8 mouse cellular contexts compared by ENCODE assay signal in genomic region chr1:134454904-134455824, GRCm38 (mm10). TPM values are rescaled to one million over a fixed set of nuclear protein-coding genes. Genes with fewer than 3 reads are reported as not detected.
A peak's percentile ranks its signal among the peaks of the same experiment; 100 is the strongest.
DNase-seq lines count a peak whose midpoint lies in the region; ATAC-seq lines count a peak whose summit lies in the region.

Gene Klhl12, plus strand, starts transcription at chr1:134455531.

- peak; percentile 97 for DNase-seq in NIH3T3 (ENCODE audit: low read depth)
- DNase-seq in cerebellum, postnatal 10 days = peak; percentile 99
- DNase-seq in frontal cortex, postnatal 10 days (ENCODE audit: low spot score in 2 of 2) = peak; percentile 88 to 93
- DNase-seq in layer of hippocampus, postnatal 25 days (ENCODE audit: extremely low spot score in 1 of 2, low spot score in 1 of 2) = peak; percentile 97 to 98
- peak; percentile 95 for DNase-seq in lung, postnatal 25 days (ENCODE audit: low spot score)
- peak; percentile 89 for DNase-seq in retina, embryonic 14.5 days (ENCODE audit: low spot score)
- peak; percentile 99 for DNase-seq in thymus, postnatal 4 days

- H3K27ac ChIP-seq in hindbrain, embryonic 13.5 days = peak within 1 kb of the TSS; percentile 85

- peaks cover 6% of the 10 kb centered on the region for H3K27me3 ChIP-seq in hindbrain, embryonic 13.5 days

- peak within 1 kb of the TSS; percentile 94 for H3K4me3 ChIP-seq in hindbrain, embryonic 13.5 days

- H3K9ac ChIP-seq in hindbrain, embryonic 13.5 days = peak within 1 kb of the TSS; percentile 94

- H3K4me2 ChIP-seq in hindbrain, embryonic 13.5 days = peak within 1 kb of the TSS; percentile 75

- H3K4me1 ChIP-seq in hindbrain, embryonic 13.5 days (replicated peaks) = peaks cover 16% of the 10 kb centered on the region

- under 1% methylated on average over 61 of the region's 61 CpGs for WGBS in hindbrain, embryonic 13.5 days

- H3K36me3 ChIP-seq in hindbrain, embryonic 13.5 days = peaks cover 17% of the 10 kb centered on the region

- peak; percentile 95 for ATAC-seq in hindbrain, embryonic 13.5 days (ENCODE audit: low FRiP score)

- no peaks in the 10 kb centered on the region for H3K9me3 ChIP-seq in hindbrain, embryonic 13.5 days

RNA-seq across cellular contexts. Expression of gene Klhl12, which starts in this region (rescaled TPM):
- polyA plus RNA-seq in hindbrain, embryonic 13.5 days (2015; fragmentation: Nextera tagmentation; extraction: Ambion mirVana) = 33.2 and 35.0 TPM in 2 replicates
- total RNA-seq in layer of hippocampus, postnatal 25 days (2021) = 10 to 100 TPM; 40.2 to 43.8 TPM

Comparison
In these comparisons a context has a peak if more than half of its experiments do, and no peak if none do; other contexts are left out.
1. Peak in every context shown above with its lines: DNase-seq, ATAC-seq, H3K4me3 ChIP-seq and H3K27ac ChIP-seq.